Mouse (Mus musculus): ENCODE results near the gene Tdp2. TPM values are rescaled to one million over a fixed set of nuclear protein-coding genes. Genes with fewer than 3 reads are reported as not detected.

Tdp2 gene
- polyA plus RNA-seq, 1 experiment from 2014 or later, result 29.4 TPM

DNA sequence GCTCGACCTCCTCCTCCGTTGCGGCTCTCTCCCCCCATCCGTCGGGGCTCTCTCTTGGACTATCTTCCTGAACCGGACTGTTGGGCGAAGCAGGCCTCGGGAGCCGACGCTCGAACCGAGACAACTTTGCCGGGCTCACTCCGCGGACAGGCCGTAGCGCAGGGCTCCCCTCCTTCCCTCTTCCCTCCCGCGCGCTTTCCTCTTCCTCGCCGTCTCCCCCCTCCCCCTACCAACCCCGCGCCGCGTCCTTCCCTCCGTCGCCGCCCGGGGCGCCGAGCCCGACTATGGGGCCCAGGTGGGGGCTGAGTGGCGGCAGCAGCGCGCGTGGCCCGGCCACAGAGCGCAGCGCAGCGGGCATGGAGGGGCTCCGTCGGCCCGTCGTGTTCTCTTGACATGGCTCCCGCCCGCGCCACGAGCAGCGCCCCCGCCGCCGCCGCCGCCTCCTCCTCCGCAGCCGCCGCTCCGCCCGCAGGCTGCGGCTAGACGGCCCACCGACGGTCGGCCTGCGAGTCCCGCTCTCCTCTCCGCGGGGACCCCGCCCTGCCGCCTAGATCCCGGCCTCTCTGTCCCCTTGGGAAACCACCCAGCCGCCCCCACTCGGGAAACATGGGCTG, 30.1 kb upstream of the Tdp2 start, which contains the start of gene BC005537:
Gene BC005537, plus strand, starts transcription at position 350 of the 614 bp plus-strand sequence.
- Histone ChIP-seq H3K9me3 (replicated peaks) (no peaks in the 10 kb centered on the region), H3K4me2 (peak within 1 kb of the TSS; percentile 94), H3K27ac (peak within 1 kb of the TSS; percentile 100), H3K4me1 (replicated peaks) (peaks cover 33% of the 10 kb centered on the region), H3K27me3 (no peaks in the 10 kb centered on the region), H3K9ac (peak within 1 kb of the TSS; percentile 99), H3K36me3 (peaks cover 19% of the 10 kb centered on the region), H3K4me3 (replicated peaks) (peak within 1 kb of the TSS; percentile 98)
- under 1% methylated on average over 72 of the region's 74 CpGs for WGBS (ENCODE audit: insufficient replicate concordance)
- ATAC-seq (ENCODE audit: low read depth) (peak; percentile 37), DNase-seq (no peak)

DNA sequence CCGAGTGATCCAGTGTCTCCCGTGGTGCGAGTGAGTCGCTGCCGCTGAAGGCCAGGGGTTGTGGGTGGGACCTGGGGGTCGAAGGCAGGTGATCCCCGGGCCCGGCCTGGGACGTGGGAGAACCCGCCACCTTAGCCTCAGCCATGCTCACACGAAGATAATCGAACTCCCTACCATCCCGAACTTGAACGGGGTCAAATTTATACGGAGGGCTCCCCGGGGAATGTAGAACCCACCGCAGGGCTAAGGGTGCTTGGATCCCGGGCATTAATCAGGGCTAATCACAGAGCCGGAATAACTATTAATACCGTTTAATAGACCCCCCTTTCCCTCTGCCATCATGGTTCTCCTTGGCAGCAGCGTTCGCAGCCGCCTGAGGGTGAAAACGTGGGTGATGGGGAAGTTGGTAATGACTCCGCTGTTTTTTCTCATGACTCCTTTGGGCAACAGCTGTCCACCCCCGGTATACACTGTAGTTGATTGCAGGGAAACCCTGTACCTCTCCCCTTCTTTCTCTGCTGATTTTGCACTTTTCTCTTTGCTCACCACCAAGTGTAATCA, 29.3 kb upstream of the Tdp2 start:
- peak overlapping the region; percentile 100 for H3K27ac ChIP-seq
- ATAC-seq (ENCODE audit: low read depth), result peak; percentile 24; the same call in 1 of the 2 replicates
- no peaks in the 10 kb centered on the region for H3K9me3 ChIP-seq (replicated peaks)
- no peaks in the 10 kb centered on the region for H3K27me3 ChIP-seq
- peaks cover 35% of the 10 kb centered on the region for H3K4me1 ChIP-seq (replicated peaks)
- H3K36me3 ChIP-seq, result peaks cover 25% of the 10 kb centered on the region
- peak overlapping the region; percentile 98 for H3K4me3 ChIP-seq (replicated peaks)
- WGBS (ENCODE audit: insufficient replicate concordance), result under 1% methylated on average over 26 of the region's 26 CpGs
- DNase-seq, result peak; percentile 60
- H3K4me2 ChIP-seq, result peak overlapping the region; percentile 91
- peak overlapping the region; percentile 99 for H3K9ac ChIP-seq

DNA sequence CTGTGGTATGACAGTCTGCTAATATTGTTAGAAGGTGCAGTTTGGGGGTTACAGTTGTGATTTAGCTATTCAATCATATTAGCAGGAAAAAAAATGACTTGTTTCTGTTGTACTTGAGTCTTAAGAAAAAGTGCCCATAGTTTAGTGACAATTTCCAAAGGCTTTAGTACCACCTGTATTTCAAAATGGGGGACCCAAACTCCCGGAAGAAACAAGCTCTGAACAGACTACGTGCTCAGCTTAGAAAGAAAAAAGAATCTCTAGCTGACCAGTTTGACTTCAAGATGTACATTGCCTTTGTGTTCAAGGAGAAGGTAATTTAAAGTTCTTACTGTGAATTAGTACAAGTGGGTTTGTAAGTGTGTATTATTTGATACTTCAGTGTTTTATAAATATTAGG, 28.3 kb upstream of the Tdp2 start:
- Histone ChIP-seq H3K9me3 (replicated peaks) (no peaks in the 10 kb centered on the region), H3K36me3 (peaks cover 35% of the 10 kb centered on the region), H3K9ac (peak overlapping the region; percentile 99), H3K27ac (peak overlapping the region; percentile 100), H3K4me2 (peak overlapping the region; percentile 91), H3K4me1 (replicated peaks) (peaks cover 35% of the 10 kb centered on the region), H3K4me3 (replicated peaks) (peak overlapping the region; percentile 98), H3K27me3 (no peaks in the 10 kb centered on the region)
- ATAC-seq (ENCODE audit: low read depth) (no peak), DNase-seq (no peak)
- WGBS (ENCODE audit: insufficient replicate concordance), result 8% methylated on average over 2 of the region's 2 CpGs

DNA sequence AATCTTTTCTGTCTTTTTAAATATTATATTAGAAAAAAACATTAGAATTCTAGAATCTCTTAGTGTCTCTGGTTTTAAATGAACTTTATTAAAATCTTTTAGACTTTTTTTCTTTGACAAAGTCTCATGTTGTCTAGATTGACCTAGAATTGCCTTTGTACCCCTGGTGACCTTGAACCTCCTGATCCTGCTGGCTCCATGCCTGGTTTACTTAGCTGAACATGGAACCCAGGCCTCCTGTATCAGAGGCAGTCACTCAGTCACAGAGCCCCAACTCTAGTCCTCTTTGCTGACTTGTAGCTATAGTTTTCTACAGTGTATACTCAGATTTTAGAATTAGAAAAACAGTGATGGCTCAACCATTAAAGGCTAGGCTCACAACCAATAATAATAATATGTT, 25.4 kb upstream of the Tdp2 start:
- H3K9me3 ChIP-seq (replicated peaks), result no peaks in the 10 kb centered on the region
- no peak overlapping the region for H3K4me2 ChIP-seq
- ATAC-seq (ENCODE audit: low read depth) (no peak), DNase-seq (no peak)
- peaks cover 63% of the 10 kb centered on the region for H3K36me3 ChIP-seq
- H3K9ac ChIP-seq, result no peak overlapping the region
- no peak overlapping the region for H3K4me3 ChIP-seq (replicated peaks)
- no peaks in the 10 kb centered on the region for H3K27me3 ChIP-seq
- H3K4me1 ChIP-seq (replicated peaks), result peaks cover 30% of the 10 kb centered on the region
- H3K27ac ChIP-seq, result no peak overlapping the region

DNA sequence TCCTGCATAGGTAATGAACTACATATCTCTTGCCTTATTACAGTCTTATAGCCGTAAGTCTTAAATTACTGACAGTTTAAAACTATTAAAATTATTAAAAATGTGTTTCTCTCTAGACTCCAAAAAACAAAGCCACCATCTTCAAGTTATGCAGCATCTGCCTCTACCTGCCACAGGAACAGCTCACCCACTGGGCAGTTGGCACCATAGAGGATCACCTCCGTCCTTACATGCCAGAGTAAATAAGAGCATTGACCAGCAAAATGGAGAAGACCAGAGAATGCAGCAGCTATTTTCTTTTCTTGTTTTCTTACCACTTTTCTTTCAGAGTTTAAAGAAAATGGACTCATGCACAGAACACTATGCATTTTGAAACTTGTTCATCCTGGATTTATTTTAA, 19.0 kb upstream of the Tdp2 start:
- peaks cover 87% of the 10 kb centered on the region for H3K36me3 ChIP-seq
- no peaks in the 10 kb centered on the region for H3K27me3 ChIP-seq
- no peak overlapping the region for H3K4me3 ChIP-seq (replicated peaks)
- peaks cover 13% of the 10 kb centered on the region; the same call in 1 of the 2 replicates for H3K4me1 ChIP-seq (replicated peaks)
- ATAC-seq (ENCODE audit: low read depth) (no peak), DNase-seq (no peak)
- no peaks in the 10 kb centered on the region for H3K9me3 ChIP-seq (replicated peaks)
- no peak overlapping the region for H3K9ac ChIP-seq
- 92% methylated on average over 2 of the region's 2 CpGs for WGBS (ENCODE audit: insufficient replicate concordance)
- no peak overlapping the region for H3K27ac ChIP-seq
- no peak overlapping the region for H3K4me2 ChIP-seq

DNA sequence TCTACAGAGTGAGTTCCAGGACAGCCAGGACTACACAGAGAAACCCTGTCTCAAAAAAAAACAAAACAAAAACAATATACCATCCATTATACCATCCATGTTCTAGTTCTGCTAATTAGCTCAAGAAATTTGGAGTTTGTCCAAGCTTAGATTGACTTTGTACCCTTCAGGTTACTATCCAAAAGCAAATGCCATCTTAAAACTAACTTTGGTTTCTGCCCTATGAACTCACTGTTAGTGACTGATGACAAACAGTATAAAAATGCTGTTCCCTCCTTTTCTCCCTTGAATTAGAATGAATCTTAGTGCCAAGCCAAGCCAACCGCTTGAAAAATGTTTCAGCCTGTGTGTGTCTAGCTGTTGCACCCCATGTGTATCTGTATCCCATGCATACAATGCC, 16.9 kb upstream of the Tdp2 start:
- Histone ChIP-seq H3K9me3 (replicated peaks) (no peaks in the 10 kb centered on the region), H3K36me3 (peaks cover 77% of the 10 kb centered on the region), H3K27ac (no peak overlapping the region), H3K9ac (no peak overlapping the region), H3K4me1 (replicated peaks) (peaks cover 10% of the 10 kb centered on the region; the same call in 1 of the 2 replicates), H3K4me3 (replicated peaks) (no peak overlapping the region), H3K4me2 (no peak overlapping the region), H3K27me3 (no peaks in the 10 kb centered on the region)
- 92% methylated on average over 1 of the region's 1 CpGs for WGBS (ENCODE audit: insufficient replicate concordance)
- no peak for ATAC-seq (ENCODE audit: low read depth)
- no peak for DNase-seq

DNA sequence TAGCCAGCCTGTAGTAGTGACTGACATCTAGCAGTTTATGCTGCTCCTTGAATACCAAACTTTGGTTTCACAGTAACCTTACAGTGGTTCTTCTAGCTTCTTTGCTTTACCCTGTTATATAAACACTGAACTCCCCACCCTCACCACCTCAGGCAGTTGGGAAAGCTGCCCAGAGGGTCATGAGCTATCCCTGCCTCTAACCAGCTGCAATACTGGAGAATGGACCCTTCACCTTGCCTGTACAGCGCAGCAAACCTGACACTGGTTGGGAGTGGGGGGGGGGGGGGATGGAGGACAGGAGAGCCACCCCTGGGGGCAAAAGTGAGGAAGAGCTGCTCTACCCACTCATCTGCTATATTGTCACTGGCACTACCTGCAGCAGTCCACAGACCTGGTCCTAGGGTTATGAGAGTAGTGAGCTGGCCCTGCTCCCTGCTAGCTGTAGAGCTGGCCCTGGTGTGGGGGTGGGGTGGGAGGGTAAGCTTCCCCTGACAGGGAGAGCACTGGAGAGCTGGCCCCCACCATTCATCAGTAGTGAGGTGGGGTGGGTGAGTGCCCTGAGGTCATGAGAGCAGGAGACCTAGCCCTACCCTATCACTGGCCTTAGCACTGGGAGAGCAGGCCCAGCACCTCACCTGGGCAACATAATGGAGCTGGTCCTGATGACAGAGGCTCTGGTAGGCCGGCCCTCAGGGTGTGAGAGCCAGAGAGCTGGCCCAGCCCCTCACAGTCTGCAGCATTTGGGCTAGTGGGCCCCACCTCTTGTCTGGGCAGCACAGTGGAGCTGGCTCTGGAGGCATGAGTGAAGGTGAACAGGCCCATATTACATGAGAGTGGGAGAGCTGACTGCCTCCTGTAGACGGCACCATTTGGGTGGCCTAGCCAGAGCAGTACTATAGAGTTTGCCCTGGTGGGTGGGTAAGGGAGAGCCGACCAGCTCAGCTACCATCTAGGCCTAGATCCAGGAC, 15.1 kb upstream of the Tdp2 start:
- H3K36me3 ChIP-seq, result peaks cover 63% of the 10 kb centered on the region
- peak; percentile 66 for ATAC-seq (ENCODE audit: low read depth)
- H3K27me3 ChIP-seq, result no peaks in the 10 kb centered on the region
- no peak overlapping the region for H3K4me2 ChIP-seq
- H3K27ac ChIP-seq, result no peak overlapping the region; the same call in 1 of the 2 replicates
- DNase-seq, result no peak
- WGBS (ENCODE audit: insufficient replicate concordance), result 55% methylated on average over 4 of the region's 4 CpGs
- no peaks in the 10 kb centered on the region for H3K9me3 ChIP-seq (replicated peaks)
- peaks cover 10% of the 10 kb centered on the region; the same call in 1 of the 2 replicates for H3K4me1 ChIP-seq (replicated peaks)
- no peak overlapping the region for H3K9ac ChIP-seq
- no peak overlapping the region for H3K4me3 ChIP-seq (replicated peaks)

DNA sequence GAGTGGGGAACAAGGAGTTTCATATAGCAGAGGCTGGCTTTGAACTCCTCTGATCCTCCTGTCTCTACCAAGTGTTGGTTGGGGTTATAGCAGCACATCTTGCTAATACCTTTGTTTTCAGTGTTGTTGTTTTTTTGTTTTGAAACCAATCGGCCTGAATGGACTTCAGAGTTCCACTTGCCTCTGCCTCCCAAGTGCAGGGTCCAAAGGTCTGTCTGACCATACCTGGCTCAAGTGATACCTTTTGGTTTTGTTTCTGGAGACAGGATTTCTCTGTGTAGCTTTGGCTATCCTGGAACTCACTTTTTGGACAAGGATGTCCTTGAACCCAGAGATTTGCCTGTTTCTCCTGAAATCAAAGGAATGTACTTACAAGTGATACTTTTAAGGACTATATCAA, 11.5 kb upstream of the Tdp2 start:
- peaks cover 32% of the 10 kb centered on the region for H3K36me3 ChIP-seq
- WGBS (ENCODE audit: insufficient replicate concordance), result 79% methylated on average over 1 of the region's 1 CpGs

DNA sequence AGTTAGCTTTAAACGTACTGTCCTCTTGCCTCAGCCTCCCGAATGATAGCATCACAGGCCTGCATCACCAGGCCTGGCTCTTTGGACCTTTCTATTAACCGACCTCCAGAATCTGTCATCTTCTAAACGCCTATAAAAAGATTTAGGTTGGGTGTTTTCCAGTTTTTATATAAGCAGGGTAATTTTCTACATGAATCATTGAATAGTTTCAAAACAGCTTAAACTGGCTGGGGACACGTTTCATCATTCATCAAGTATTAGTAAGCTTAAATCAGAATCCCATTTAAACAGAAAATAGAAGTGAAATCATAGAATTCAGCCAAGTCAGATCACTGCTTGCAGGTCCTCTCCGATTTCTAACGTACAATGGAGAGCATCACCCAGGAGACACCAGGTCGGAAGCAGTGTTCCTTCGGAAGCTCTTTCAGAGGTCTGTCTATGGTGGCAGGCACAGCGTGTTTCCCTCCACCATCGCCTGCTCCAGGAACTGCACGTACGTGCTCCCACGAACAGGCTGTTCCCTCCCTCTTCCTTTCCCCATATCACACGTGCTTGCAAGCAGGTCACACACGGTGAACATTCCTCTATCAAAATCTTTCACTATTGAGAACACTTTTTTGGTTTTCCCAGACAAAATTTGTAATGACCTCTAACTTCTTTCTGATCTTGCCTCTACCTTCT, 8.7 kb upstream of the Tdp2 start:
- Histone ChIP-seq H3K36me3 (peaks cover 14% of the 10 kb centered on the region; the same call in 1 of the 2 replicates), H3K9ac (no peak overlapping the region), H3K4me2 (no peak overlapping the region), H3K4me1 (replicated peaks) (no peaks in the 10 kb centered on the region), H3K27ac (no peak overlapping the region), H3K4me3 (replicated peaks) (no peak overlapping the region), H3K9me3 (replicated peaks) (no peaks in the 10 kb centered on the region), H3K27me3 (no peaks in the 10 kb centered on the region)
- no peak for DNase-seq
- ATAC-seq (ENCODE audit: low read depth), result no peak
- 78% methylated on average over 16 of the region's 16 CpGs for WGBS (ENCODE audit: insufficient replicate concordance)

More for the DNA sequence above, 11.5 kb upstream of the Tdp2 start:
- H3K9ac ChIP-seq, result no peak overlapping the region
- H3K9me3 ChIP-seq (replicated peaks), result no peaks in the 10 kb centered on the region
- DNase-seq (no peak), ATAC-seq (ENCODE audit: low read depth) (no peak)
- H3K4me1 ChIP-seq (replicated peaks), result peaks cover 10% of the 10 kb centered on the region; the same call in 1 of the 2 replicates
- H3K27me3 ChIP-seq, result no peaks in the 10 kb centered on the region
- no peak overlapping the region for H3K27ac ChIP-seq
- H3K4me2 ChIP-seq, result no peak overlapping the region
- H3K4me3 ChIP-seq (replicated peaks), result no peak overlapping the region

DNA sequence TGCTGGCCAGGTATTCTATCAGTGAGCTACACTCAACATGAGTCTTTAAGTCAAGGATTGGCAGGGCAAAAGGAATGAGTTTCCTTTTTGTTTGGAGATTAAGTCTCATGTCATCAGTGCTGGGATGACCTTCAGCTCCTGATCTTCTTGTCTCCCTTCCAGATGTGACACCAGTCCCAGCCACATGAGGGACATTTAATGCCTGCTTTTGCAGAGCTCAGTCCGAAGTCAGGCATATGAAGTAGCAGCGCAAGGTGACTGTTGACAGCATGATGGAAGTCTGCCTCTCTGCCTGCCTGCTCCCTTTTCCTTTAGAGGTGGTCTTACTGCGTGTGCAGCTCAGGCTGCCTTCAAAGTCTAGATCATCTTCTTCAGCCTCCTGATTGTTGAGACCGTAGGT, 6.8 kb upstream of the Tdp2 start:
- Histone ChIP-seq H3K4me1 (replicated peaks) (peaks cover under 1% of the 10 kb centered on the region; the same call in 1 of the 2 replicates), H3K9me3 (replicated peaks) (no peaks in the 10 kb centered on the region), H3K27ac (no peak overlapping the region), H3K4me3 (replicated peaks) (no peak overlapping the region), H3K4me2 (no peak overlapping the region), H3K36me3 (peaks cover 4% of the 10 kb centered on the region; the same call in 1 of the 2 replicates), H3K27me3 (no peaks in the 10 kb centered on the region), H3K9ac (no peak overlapping the region)
- no peak for DNase-seq
- ATAC-seq (ENCODE audit: low read depth), result no peak
- WGBS (ENCODE audit: insufficient replicate concordance), result 82% methylated on average over 4 of the region's 4 CpGs

DNA sequence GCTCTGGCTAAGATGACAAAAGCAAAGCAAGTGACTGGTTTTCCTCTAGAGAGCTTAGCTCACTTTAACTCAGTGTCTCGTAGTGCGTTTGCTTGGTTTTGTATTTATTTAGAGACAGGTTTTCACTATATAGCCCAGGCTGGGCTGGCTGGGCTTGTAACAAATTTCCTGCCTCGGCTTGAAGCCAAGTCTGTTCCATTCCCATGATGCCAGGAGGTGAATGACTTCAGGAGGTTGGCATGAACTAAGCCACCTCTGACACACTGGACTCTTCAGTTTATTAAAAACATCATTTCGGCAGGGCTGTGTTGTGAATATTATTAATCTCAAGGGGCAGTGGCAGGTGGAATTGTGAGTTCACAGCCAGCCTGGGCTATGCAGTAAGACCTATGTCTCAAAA, 5.9 kb upstream of the Tdp2 start:
- 82% methylated on average over 4 of the region's 4 CpGs for WGBS (ENCODE audit: insufficient replicate concordance)
- no peak for DNase-seq
- H3K9ac ChIP-seq, result no peak overlapping the region
- ATAC-seq (ENCODE audit: low read depth), result no peak
- H3K4me2 ChIP-seq, result no peak overlapping the region
- H3K4me1 ChIP-seq (replicated peaks), result peaks cover 7% of the 10 kb centered on the region
- H3K27me3 ChIP-seq, result no peaks in the 10 kb centered on the region
- no peaks in the 10 kb centered on the region for H3K9me3 ChIP-seq (replicated peaks)
- no peak overlapping the region for H3K27ac ChIP-seq
- no peaks in the 10 kb centered on the region for H3K36me3 ChIP-seq
- no peak overlapping the region for H3K4me3 ChIP-seq (replicated peaks)

Measured in liver, embryonic 13.5 days (tissue).